Mouse (Mus musculus) lung, embryonic 14.5 days (tissue): ENCODE measurements around the gene Unc13d. TPM values are rescaled to one million over a fixed set of nuclear protein-coding genes. Genes with fewer than 3 reads are reported as not detected.
A peak's percentile ranks its signal among the peaks of the same experiment; 100 is the strongest.
"Not testable (repeated sequence)": the region's sequence is repeated elsewhere in the genome, so short reads cannot be mapped to it uniquely, and the experiment has no call there.

Experiments
- ATAC-seq: fragments of 200-750 bp; cut with Nextera tagmentation; 2 replicates; pipeline ENCODE4 v1.8.0; 2017; ENCODE audit warnings: mild to moderate bottlenecking, moderate TSS enrichment, moderate library complexity; ENCODE audit not compliant: insufficient read depth
- DNase-seq: peaks from one replicate; pipeline ENCODE4 v3.0.0-alpha.2; 2015
- H3K27ac ChIP-seq: fragments of 300-500 bp; sonication (generic); 2 replicates; pipeline ENCODE4 v1.5.1; 2014; ENCODE audit warnings: low read depth, mild to moderate bottlenecking, moderate library complexity
- H3K27me3 ChIP-seq: fragments of 300-500 bp; sonication (generic); 2 replicates; pipeline ENCODE4 v1.6.1; 2014; ENCODE audit warnings: low read length, control low read depth; ENCODE audit not compliant: insufficient read depth
- H3K36me3 ChIP-seq: fragments of 300-500 bp; sonication (generic); 2 replicates; pipeline ENCODE4 v1.6.1; 2014; ENCODE audit warnings: control low read depth; ENCODE audit not compliant: insufficient read depth
- H3K4me1 ChIP-seq: fragments of 300-500 bp; sonication (generic); 2 replicates; pipeline ENCODE4 v1.6.1; 2014; ENCODE audit warnings: antibody characterized with exemption, control low read depth; ENCODE audit not compliant: insufficient read depth
- H3K4me2 ChIP-seq: fragments of 300-500 bp; sonication (generic); 2 replicates; pipeline ENCODE4 v1.6.1; 2014; ENCODE audit warnings: mild to moderate bottlenecking
- H3K4me3 ChIP-seq: fragments of 300-500 bp; sonication (generic); 2 replicates; pipeline ENCODE4 v1.5.1; 2014; ENCODE audit warnings: low read depth, low read length
- H3K9ac ChIP-seq: fragments of 300-500 bp; sonication (generic); 2 replicates; pipeline ENCODE4 v1.6.1; 2014
- H3K9me3 ChIP-seq: fragments of 300-500 bp; sonication (generic); 2 replicates; pipeline ENCODE4 v1.6.1; 2016; ENCODE audit warnings: low read depth, low read length, control low read depth
- CTCF ChIP-seq: IDR thresholded peaks from 2 replicates; pipeline ENCODE4 v1.5.1; 2016; ENCODE audit warnings: antibody characterized with exemption, low read depth
- WGBS: fragments of 180-500 bp; shearing (Covaris S2); extraction: QIAGEN DNeasy Blood & Tissue Kit; methylation state at CpG from one replicate; pipeline ENCODE4 v1.1.7; 2014; 5-methylcytosine and 5-hydroxymethylcytosine counted together
- polyA plus RNA-seq: library from polyadenylated mRNA; unstranded; fragments of >200 nt; fragmentation: Nextera tagmentation; extraction: Ambion mirVana; gene quantifications from 2 replicates; pipeline ENCODE4 v1.2.1, GENCODE M21; 2014

The Unc13d gene
- polyA plus RNA-seq, 1 experiment from 2014 or later = 3.3 TPM

- no peak overlapping the region for H3K27ac ChIP-seq
- no peak overlapping the region for H3K9ac ChIP-seq
- 38% methylated on average over 1 of the region's 1 CpGs for WGBS
- no peak for DNase-seq
- no peak for ATAC-seq
- H3K9me3 ChIP-seq = no peaks in the 10 kb centered on the region
- no peak overlapping the region for H3K4me2 ChIP-seq
- H3K36me3 ChIP-seq = peaks cover 22% of the 10 kb centered on the region
- no peaks in the 10 kb centered on the region for H3K27me3 ChIP-seq
- 0 out of 2 replicates have a peak, but pooled peaks cover 3% of the 10 kb centered on the region for H3K4me1 ChIP-seq
- TF ChIP-seq CTCF = no peak
- H3K4me3 ChIP-seq = no peak overlapping the region
Measured at GRCm38 (mm10) chr11:116019360-116019791, 58.4 kb downstream of the Unc13d start.

GRCm38 (mm10) chr11:116018867-116019266 lies 58.9 kb downstream of the Unc13d start:
- H3K9me3 ChIP-seq, H3K4me2 ChIP-seq, H3K27ac ChIP-seq, ATAC-seq, DNase-seq, H3K4me3 ChIP-seq, H3K4me1 ChIP-seq, H3K9ac ChIP-seq, H3K27me3 ChIP-seq: not testable (repeated sequence)
- H3K36me3 ChIP-seq = peaks cover 22% of the 10 kb centered on the region
- 89% methylated on average over 4 of the region's 4 CpGs for WGBS

GRCm38 (mm10) chr11:116018106-116018505 lies 59.7 kb downstream of the Unc13d start:
- no peaks in the 10 kb centered on the region for H3K27me3 ChIP-seq
- peaks cover 18% of the 10 kb centered on the region for H3K36me3 ChIP-seq
- H3K4me1 ChIP-seq = peaks cover 4% of the 10 kb centered on the region; the same call in 1 of the 2 replicates
- H3K4me3 ChIP-seq = no peak overlapping the region
- no peak overlapping the region for H3K27ac ChIP-seq
- H3K9me3 ChIP-seq = no peaks in the 10 kb centered on the region
- 28% methylated on average over 6 of the region's 6 CpGs for WGBS
- DNase-seq (peak; percentile 69), ATAC-seq (no peak)
- no peak overlapping the region for H3K4me2 ChIP-seq
- TF ChIP-seq CTCF = peak; percentile 64
- H3K9ac ChIP-seq = no peak overlapping the region

- Histone ChIP-seq H3K9me3 (no peaks in the 10 kb centered on the region), H3K27me3 (no peaks in the 10 kb centered on the region), H3K4me1 (peaks cover 10% of the 10 kb centered on the region), H3K36me3 (peaks cover 12% of the 10 kb centered on the region), H3K27ac (peak overlapping the region; percentile 69), H3K9ac (no peak overlapping the region), H3K4me2 (peak overlapping the region; percentile 29; the same call in 1 of the 2 replicates), H3K4me3 (no peak overlapping the region)
- 52% methylated on average over 8 of the region's 8 CpGs for WGBS
- DNase-seq (peak; percentile 53), ATAC-seq (no peak)
- TF ChIP-seq CTCF = no peak
Measured at GRCm38 (mm10) chr11:116014821-116015220, 62.9 kb downstream of the Unc13d start.

- H3K4me2 ChIP-seq = peak within 1 kb of the TSS; percentile 77
- TF ChIP-seq CTCF = no peak
- DNase-seq (peak; percentile 98), ATAC-seq (peak; percentile 92)
- H3K27ac ChIP-seq = peak within 1 kb of the TSS; percentile 98
- H3K4me3 ChIP-seq = peak within 1 kb of the TSS; percentile 68
- H3K9me3 ChIP-seq = no peaks in the 10 kb centered on the region
- H3K9ac ChIP-seq = peak within 1 kb of the TSS; percentile 90
- WGBS = under 1% methylated on average over 55 of the region's 55 CpGs
- H3K4me1 ChIP-seq = peaks cover 10% of the 10 kb centered on the region
- H3K27me3 ChIP-seq = no peaks in the 10 kb centered on the region
- peaks cover 36% of the 10 kb centered on the region for H3K36me3 ChIP-seq
Measured at GRCm38 (mm10) chr11:116012262-116012947, 65.4 kb downstream of the Unc13d start, which contains the start of gene Galk1. Galk1 (minus strand) TSS chr11:116012719.

Other genes starting within 250 kb of the Unc13d start
- 0.12 and 0.28 TPM in 2 replicates for gene Myo15b, start 219.6 kb downstream of the Unc13d start, polyA plus RNA-seq
- 1.9 and 3.2 TPM in 2 replicates for gene Smim5, start 178.0 kb downstream of the Unc13d start, polyA plus RNA-seq
- 11.4 and 12.2 TPM in 2 replicates for gene Smim6, start 165.9 kb downstream of the Unc13d start, polyA plus RNA-seq
- 39.1 and 43.5 TPM in 2 replicates for gene Sap30bp, start 144.7 kb downstream of the Unc13d start, polyA plus RNA-seq
- 17.8 and 21.7 TPM in 2 replicates for gene Recql5, start 144.5 kb downstream of the Unc13d start, polyA plus RNA-seq
- gene Itgb4, start 103.3 kb downstream of the Unc13d start, polyA plus RNA-seq = 2.0 and 2.3 TPM in 2 replicates
- gene Galk1, start 65.2 kb downstream of the Unc13d start, polyA plus RNA-seq = 191 and 208 TPM in 2 replicates
- gene H3f3b, start 50.0 kb downstream of the Unc13d start, polyA plus RNA-seq = 1,851 and 1,959 TPM in 2 replicates
- 39.5 and 44.4 TPM in 2 replicates for gene Unk, start 47.6 kb downstream of the Unc13d start, polyA plus RNA-seq
- 66.5 and 69.8 TPM in 2 replicates for gene Wbp2, start 9.0 kb upstream of the Unc13d start, polyA plus RNA-seq
- 12.7 and 13.2 TPM in 2 replicates for gene Trim47, start 49.2 kb upstream of the Unc13d start, polyA plus RNA-seq
- gene Trim65, start 53.2 kb upstream of the Unc13d start, polyA plus RNA-seq = 3.7 and 3.9 TPM in 2 replicates
- 89.3 and 91.9 TPM in 2 replicates for gene Mrpl38, start 60.9 kb upstream of the Unc13d start, polyA plus RNA-seq
- gene Fbf1, start 90.2 kb upstream of the Unc13d start, polyA plus RNA-seq = 30.9 and 35.2 TPM in 2 replicates
- gene Ten1, start 120.9 kb upstream of the Unc13d start, polyA plus RNA-seq = 64.1 and 66.7 TPM in 2 replicates
- 21.4 and 22.1 TPM in 2 replicates for gene Acox1, start 121.1 kb upstream of the Unc13d start, polyA plus RNA-seq
- gene Evpl, start 160.1 kb upstream of the Unc13d start, polyA plus RNA-seq = 4.4 and 4.8 TPM in 2 replicates
- gene Srp68, start 196.3 kb upstream of the Unc13d start, polyA plus RNA-seq = 85.7 and 89.8 TPM in 2 replicates
- 0.11 TPM in 1 of 2 replicates, not detected in the other for gene Galr2, start 203.0 kb upstream of the Unc13d start, polyA plus RNA-seq
- 63.7 and 68.4 TPM in 2 replicates for gene Exoc7, start 229.3 kb upstream of the Unc13d start, polyA plus RNA-seq